Mouse (Mus musculus): Measurements from ENCODE around the gene Eya3. TPM values are rescaled to one million over a fixed set of nuclear protein-coding genes. Genes with fewer than 3 reads are reported as not detected.
A peak's percentile ranks its signal among the peaks of the same experiment; 100 is the strongest.

The Eya3 gene
- polyA plus RNA-seq, 1 experiment, result 23.0 TPM

- no peaks in the 10 kb centered on the region for H3K79me2 ChIP-seq (ENCODE audit: control insufficient read depth, insufficient read depth)
- H3K4me3 ChIP-seq (ENCODE audit: insufficient read depth, poor library complexity, severe bottlenecking), result no peak overlapping the region
- H3K27me3 ChIP-seq (ENCODE audit: control insufficient read depth, insufficient read depth, insufficient read length), result no peaks in the 10 kb centered on the region
- TF ChIP-seq FOSL1 (IDR thresholded peaks at IDR 0.05; ENCODE audit: insufficient read depth, low read length, poor library complexity, severe bottlenecking) (no peak), CEBPB (IDR thresholded peaks at IDR 0.05; ENCODE audit: low read depth) (no peak), MAX (IDR thresholded peaks at IDR 0.05) (no peak), CTCF (IDR thresholded peaks at IDR 0.05; ENCODE audit: control insufficient read depth, insufficient read depth, insufficient read length) (no peak), MYOD1 (IDR thresholded peaks at IDR 0.05; ENCODE audit: control insufficient read depth, insufficient read length, low read depth) (no peak), MYOG (IDR thresholded peaks at IDR 0.05; ENCODE audit: control insufficient read depth, extremely low read depth, insufficient read length) (no peak), USF1 (IDR thresholded peaks at IDR 0.05; ENCODE audit: low read depth) (no peak)
- no peak overlapping the region for H3ac ChIP-seq (ENCODE audit: control insufficient read depth, insufficient read length, low read depth)
- no peaks in the 10 kb centered on the region for H3K79me3 ChIP-seq (ENCODE audit: low read depth)
- H3K36me3 ChIP-seq (ENCODE audit: control insufficient read depth, insufficient read depth), result peaks cover 74% of the 10 kb centered on the region
These were observed 33.9 kb downstream of the Eya3 start for GRCm38 (mm10) chr4:132672697-132673096.

- no peak for TF ChIP-seq FOSL1 (IDR thresholded peaks at IDR 0.05; ENCODE audit: insufficient read depth, low read length, poor library complexity, severe bottlenecking)
- peak; percentile 60 for TF ChIP-seq CTCF (IDR thresholded peaks at IDR 0.05; ENCODE audit: control insufficient read depth, insufficient read depth, insufficient read length)
- TF ChIP-seq MYOG (IDR thresholded peaks at IDR 0.05; ENCODE audit: control insufficient read depth, extremely low read depth, insufficient read length), result no peak
- Histone ChIP-seq H3K79me2 (ENCODE audit: control insufficient read depth, insufficient read depth) (peaks cover 7% of the 10 kb centered on the region), H3K36me3 (ENCODE audit: control insufficient read depth, insufficient read depth) (peaks cover 52% of the 10 kb centered on the region), H3K4me3 (ENCODE audit: insufficient read depth, poor library complexity, severe bottlenecking) (no peak overlapping the region), H3ac (ENCODE audit: control insufficient read depth, insufficient read length, low read depth) (no peak overlapping the region), H3K79me3 (ENCODE audit: low read depth) (no peaks in the 10 kb centered on the region), H3K27me3 (ENCODE audit: control insufficient read depth, insufficient read depth, insufficient read length) (no peaks in the 10 kb centered on the region)
These were observed 38.2 kb downstream of the Eya3 start for GRCm38 (mm10) chr4:132676771-132677539.

- Histone ChIP-seq H3K27me3 (ENCODE audit: control insufficient read depth, insufficient read depth, insufficient read length) (no peaks in the 10 kb centered on the region), H3K36me3 (ENCODE audit: control insufficient read depth, insufficient read depth) (peaks cover 42% of the 10 kb centered on the region), H3K79me2 (ENCODE audit: control insufficient read depth, insufficient read depth) (no peaks in the 10 kb centered on the region), H3K79me3 (ENCODE audit: low read depth) (no peaks in the 10 kb centered on the region), H3K4me3 (ENCODE audit: insufficient read depth, poor library complexity, severe bottlenecking) (no peak overlapping the region), H3ac (ENCODE audit: control insufficient read depth, insufficient read length, low read depth) (no peak overlapping the region)
- TF ChIP-seq CEBPB (IDR thresholded peaks at IDR 0.05; ENCODE audit: low read depth), result no peak
- no peak for TF ChIP-seq MYOG (IDR thresholded peaks at IDR 0.05; ENCODE audit: control insufficient read depth, extremely low read depth, insufficient read length)
- TF ChIP-seq FOSL1 (IDR thresholded peaks at IDR 0.05; ENCODE audit: insufficient read depth, low read length, poor library complexity, severe bottlenecking), result no peak
- no peak for TF ChIP-seq MYOD1 (IDR thresholded peaks at IDR 0.05; ENCODE audit: control insufficient read depth, insufficient read length, low read depth)
- no peak for TF ChIP-seq MAX (IDR thresholded peaks at IDR 0.05)
- TF ChIP-seq CTCF (IDR thresholded peaks at IDR 0.05; ENCODE audit: control insufficient read depth, insufficient read depth, insufficient read length), result no peak
These were observed 50.8 kb downstream of the Eya3 start for GRCm38 (mm10) chr4:132689634-132690033.

- Histone ChIP-seq H3K79me3 (ENCODE audit: low read depth) (no peaks in the 10 kb centered on the region), H3K27me3 (ENCODE audit: control insufficient read depth, insufficient read depth, insufficient read length) (no peaks in the 10 kb centered on the region), H3ac (ENCODE audit: control insufficient read depth, insufficient read length, low read depth) (no peak overlapping the region), H3K79me2 (ENCODE audit: control insufficient read depth, insufficient read depth) (no peaks in the 10 kb centered on the region), H3K36me3 (ENCODE audit: control insufficient read depth, insufficient read depth) (peaks cover 45% of the 10 kb centered on the region), H3K4me3 (ENCODE audit: insufficient read depth, poor library complexity, severe bottlenecking) (no peak overlapping the region)
- TF ChIP-seq CTCF (IDR thresholded peaks at IDR 0.05; ENCODE audit: control insufficient read depth, insufficient read depth, insufficient read length) (no peak), FOSL1 (IDR thresholded peaks at IDR 0.05; ENCODE audit: insufficient read depth, low read length, poor library complexity, severe bottlenecking) (no peak), MAX (IDR thresholded peaks at IDR 0.05) (no peak), MYOG (IDR thresholded peaks at IDR 0.05; ENCODE audit: control insufficient read depth, extremely low read depth, insufficient read length) (no peak), USF1 (IDR thresholded peaks at IDR 0.05; ENCODE audit: low read depth) (no peak), MYOD1 (IDR thresholded peaks at IDR 0.05; ENCODE audit: control insufficient read depth, insufficient read length, low read depth) (no peak), CEBPB (IDR thresholded peaks at IDR 0.05; ENCODE audit: low read depth) (no peak)
These were observed 54.6 kb downstream of the Eya3 start for GRCm38 (mm10) chr4:132693366-132693765.

GRCm38 (mm10) chr4:132702076-132702475 lies 63.3 kb downstream of the Eya3 start:
- Histone ChIP-seq H3K27me3 (ENCODE audit: control insufficient read depth, insufficient read depth, insufficient read length) (no peaks in the 10 kb centered on the region), H3K79me3 (ENCODE audit: low read depth) (no peaks in the 10 kb centered on the region), H3K79me2 (ENCODE audit: control insufficient read depth, insufficient read depth) (no peaks in the 10 kb centered on the region), H3K4me3 (ENCODE audit: insufficient read depth, poor library complexity, severe bottlenecking) (no peak overlapping the region), H3K36me3 (ENCODE audit: control insufficient read depth, insufficient read depth) (peaks cover 65% of the 10 kb centered on the region), H3ac (ENCODE audit: control insufficient read depth, insufficient read length, low read depth) (no peak overlapping the region)
- no peak for TF ChIP-seq CEBPB (IDR thresholded peaks at IDR 0.05; ENCODE audit: low read depth)
- no peak for TF ChIP-seq USF1 (IDR thresholded peaks at IDR 0.05; ENCODE audit: low read depth)
- no peak for TF ChIP-seq MYOD1 (IDR thresholded peaks at IDR 0.05; ENCODE audit: control insufficient read depth, insufficient read length, low read depth)
- TF ChIP-seq MYOG (IDR thresholded peaks at IDR 0.05; ENCODE audit: control insufficient read depth, extremely low read depth, insufficient read length), result no peak
- TF ChIP-seq MAX (IDR thresholded peaks at IDR 0.05), result no peak
- no peak for TF ChIP-seq CTCF (IDR thresholded peaks at IDR 0.05; ENCODE audit: control insufficient read depth, insufficient read depth, insufficient read length)
- no peak for TF ChIP-seq FOSL1 (IDR thresholded peaks at IDR 0.05; ENCODE audit: insufficient read depth, low read length, poor library complexity, severe bottlenecking)
